Mouse (Mus musculus) thymus, adult 2 months (tissue): ENCODE results near the gene Adipor2.

ENCODE experiments used
- CTCF ChIP-seq: fragments of 200-500 bp; IDR thresholded peaks from 2 replicates; pipeline ENCODE4 v1.5.1; 2012; ENCODE audit warnings: mild to moderate bottlenecking, control low read depth, low read length, moderate library complexity, borderline replicate concordance; ENCODE audit not compliant: control insufficient read depth, poor library complexity, insufficient read depth; ENCODE audit errors: extremely low read depth
- POLR2A ChIP-seq: fragments of 200-500 bp; IDR thresholded peaks from 2 replicates; pipeline ENCODE4 v1.6.1; 2012; ENCODE audit warnings: mild to moderate bottlenecking, low read length, control low read depth, moderate library complexity; ENCODE audit not compliant: control insufficient read depth, poor library complexity, insufficient read depth; ENCODE audit errors: extremely low read depth

GRCm38 (mm10) chr6:119375035-119375434, 42.5 kb downstream of the Adipor2 start:
- TF ChIP-seq POLR2A (no peak), CTCF (no peak)
